Mouse (Mus musculus) erythroblast, embryonic 14.5 days (primary cell): ENCODE measurements around the gene Cyth3.

Experiments used
- GATA1 ChIP-seq: IDR thresholded peaks from 2 replicates; pipeline ENCODE4 v1.6.1; 2012; ENCODE audit warnings: low read length, inconsistent platforms, mixed read lengths
- TAL1 ChIP-seq: IDR thresholded peaks from 3 replicates; pipeline ENCODE4 v1.6.1; 2012; ENCODE audit warnings: low read length, inconsistent platforms, mixed read lengths

- no peak for TF ChIP-seq GATA1
- no peak for TF ChIP-seq TAL1
Measured at GRCm38 (mm10) chr5:143583081-143583480, 39.2 kb upstream of the Cyth3 start.
